Mouse (Mus musculus) hindbrain, embryonic 14.5 days (tissue): ENCODE data around the gene Sap30bp. TPM values are rescaled to one million over a fixed set of nuclear protein-coding genes. Genes with fewer than 3 reads are reported as not detected.

Experiments
- ATAC-seq: fragments of 200-750 bp; cut with Nextera tagmentation; 2 replicates; pipeline ENCODE4 v1.8.0; 2017; ENCODE audit warnings: moderate number of reproducible peaks, mild to moderate bottlenecking, moderate TSS enrichment, moderate library complexity; ENCODE audit not compliant: low FRiP score
- DNase-seq: peaks from one replicate; pipeline ENCODE4 v3.0.0-alpha.2; 2015; ENCODE audit warnings: low spot score
- H3K27ac ChIP-seq: fragments of 300-500 bp; sonication (generic); 2 replicates; pipeline ENCODE4 v1.5.1; 2014; ENCODE audit warnings: mild to moderate bottlenecking, moderate library complexity
- H3K27me3 ChIP-seq: fragments of 300-500 bp; sonication (generic); 2 replicates; pipeline ENCODE4 v1.6.1; 2014; ENCODE audit warnings: mild to moderate bottlenecking, low read length, mixed read lengths; ENCODE audit not compliant: control insufficient read depth, insufficient read depth
- H3K36me3 ChIP-seq: fragments of 300-500 bp; sonication (generic); replicated peaks from 2 replicates; pipeline ENCODE4 v1.6.1; 2014; ENCODE audit not compliant: control insufficient read depth, insufficient read depth
- H3K4me1 ChIP-seq: fragments of 300-500 bp; sonication (generic); replicated peaks from 2 replicates; pipeline ENCODE4 v1.6.1; 2014; ENCODE audit warnings: antibody characterized with exemption, low read length, mixed read lengths; ENCODE audit not compliant: control insufficient read depth, insufficient read depth
- H3K4me2 ChIP-seq: fragments of 300-500 bp; sonication (generic); replicated peaks from 2 replicates; pipeline ENCODE4 v1.6.1; 2014; ENCODE audit warnings: mild to moderate bottlenecking, moderate library complexity
- H3K4me3 ChIP-seq: fragments of 300-500 bp; sonication (generic); replicated peaks from 2 replicates; pipeline ENCODE4 v1.5.1; 2014; ENCODE audit warnings: mild to moderate bottlenecking, low read length
- H3K9ac ChIP-seq: fragments of 300-500 bp; sonication (generic); 2 replicates; pipeline ENCODE4 v1.6.1; 2014
- H3K9me3 ChIP-seq: fragments of 300-500 bp; sonication (generic); 2 replicates; pipeline ENCODE4 v1.6.1; 2016; ENCODE audit warnings: low read length; ENCODE audit not compliant: control insufficient read depth
- WGBS: fragments of 180-500 bp; shearing (Covaris S2); extraction: QIAGEN DNeasy Blood & Tissue Kit; methylation state at CpG from one replicate; pipeline ENCODE4 v1.1.7; 2014; 5-methylcytosine and 5-hydroxymethylcytosine counted together
- polyA plus RNA-seq: library from polyadenylated mRNA; unstranded; fragments of >200 nt; fragmentation: Nextera tagmentation; extraction: Ambion mirVana; gene quantifications from 2 replicates; pipeline ENCODE4 v1.2.1, GENCODE M21; 2014

The Sap30bp gene
- polyA plus RNA-seq, 1 experiment from 2014 or later, result 40.5 TPM

- H3K36me3 ChIP-seq, result peaks cover 79% of the 10 kb centered on the region
- peaks cover 6% of the 10 kb centered on the region; the same call in 1 of the 2 replicates for H3K4me1 ChIP-seq
- no peak overlapping the region for H3K4me3 ChIP-seq
- no peak for DNase-seq
- H3K27me3 ChIP-seq, result no peaks in the 10 kb centered on the region
- H3K27ac ChIP-seq, result peak overlapping the region; percentile 43; the same call in 1 of the 2 replicates
- no peaks in the 10 kb centered on the region for H3K9me3 ChIP-seq
- H3K4me2 ChIP-seq, result no peak overlapping the region
- WGBS, result 90% methylated on average over 9 of the region's 9 CpGs
- no peak overlapping the region for H3K9ac ChIP-seq
- ATAC-seq, result no peak
Observed at GRCm38 (mm10) chr11:115946221-115946828, 13.2 kb downstream of the Sap30bp start.

- WGBS, result 85% methylated on average over 9 of the region's 9 CpGs
- ATAC-seq, result no peak
Observed at GRCm38 (mm10) chr11:115948316-115948715, 15.2 kb downstream of the Sap30bp start.

GRCm38 (mm10) chr11:115950719-115951118, 17.6 kb downstream of the Sap30bp start:
- Histone ChIP-seq H3K27ac (peak overlapping the region; percentile 67), H3K9me3 (no peaks in the 10 kb centered on the region), H3K9ac (no peak overlapping the region), H3K4me1 (peaks cover 6% of the 10 kb centered on the region; the same call in 1 of the 2 replicates), H3K4me3 (no peak overlapping the region), H3K36me3 (peaks cover 73% of the 10 kb centered on the region), H3K4me2 (no peak overlapping the region), H3K27me3 (no peaks in the 10 kb centered on the region)
- WGBS, result 67% methylated on average over 2 of the region's 2 CpGs
- DNase-seq (peak; percentile 38), ATAC-seq (peak; percentile 69; the same call in 1 of the 2 replicates)

More at GRCm38 (mm10) chr11:115948316-115948715, 15.2 kb downstream of the Sap30bp start:
- Histone ChIP-seq H3K9ac (no peak overlapping the region), H3K4me2 (no peak overlapping the region), H3K4me1 (peaks cover 6% of the 10 kb centered on the region; the same call in 1 of the 2 replicates), H3K27ac (no peak overlapping the region), H3K36me3 (peaks cover 79% of the 10 kb centered on the region), H3K4me3 (no peak overlapping the region), H3K9me3 (no peaks in the 10 kb centered on the region), H3K27me3 (no peaks in the 10 kb centered on the region)
- no peak for DNase-seq

GRCm38 (mm10) chr11:115954712-115955111, 21.6 kb downstream of the Sap30bp start:
- H3K27ac ChIP-seq, result 0 out of 2 replicates have a peak overlapping the region, but pooled peaks have one; percentile 38
- H3K4me3 ChIP-seq, result no peak overlapping the region
- H3K9me3 ChIP-seq, result no peaks in the 10 kb centered on the region
- no peak overlapping the region for H3K9ac ChIP-seq
- no peak for DNase-seq
- no peak for ATAC-seq
- H3K4me2 ChIP-seq, result no peak overlapping the region
- WGBS, result 70% methylated on average over 5 of the region's 5 CpGs
- peaks cover 10% of the 10 kb centered on the region; the same call in 1 of the 2 replicates for H3K4me1 ChIP-seq
- H3K27me3 ChIP-seq, result no peaks in the 10 kb centered on the region
- peaks cover 73% of the 10 kb centered on the region for H3K36me3 ChIP-seq

GRCm38 (mm10) chr11:115955195-115955858, 22.2 kb downstream of the Sap30bp start:
- Histone ChIP-seq H3K27me3 (no peaks in the 10 kb centered on the region), H3K4me3 (no peak overlapping the region), H3K27ac (peak overlapping the region; percentile 65), H3K9me3 (no peaks in the 10 kb centered on the region), H3K4me2 (no peak overlapping the region), H3K36me3 (peaks cover 73% of the 10 kb centered on the region), H3K9ac (no peak overlapping the region), H3K4me1 (peaks cover 9% of the 10 kb centered on the region; the same call in 1 of the 2 replicates)
- ATAC-seq (no peak), DNase-seq (peak; percentile 40)
- 53% methylated on average over 10 of the region's 10 CpGs for WGBS

- no peak overlapping the region for H3K4me3 ChIP-seq
- H3K9me3 ChIP-seq, result no peaks in the 10 kb centered on the region
- peak; percentile 34 for DNase-seq
- ATAC-seq, result peak; percentile 66; the same call in 1 of the 2 replicates
- no peaks in the 10 kb centered on the region for H3K27me3 ChIP-seq
- no peak overlapping the region; the same call in 1 of the 2 replicates for H3K9ac ChIP-seq
- WGBS, result 13% methylated on average over 4 of the region's 4 CpGs
- H3K4me2 ChIP-seq, result no peak overlapping the region
- peaks cover 9% of the 10 kb centered on the region; the same call in 1 of the 2 replicates for H3K4me1 ChIP-seq
- peak overlapping the region; percentile 65 for H3K27ac ChIP-seq
- peaks cover 73% of the 10 kb centered on the region for H3K36me3 ChIP-seq
Observed at GRCm38 (mm10) chr11:115956453-115956852, 23.4 kb downstream of the Sap30bp start.

GRCm38 (mm10) chr11:115957971-115958370, 24.9 kb downstream of the Sap30bp start:
- no peak overlapping the region for H3K4me3 ChIP-seq
- WGBS, result 53% methylated on average over 7 of the region's 7 CpGs
- DNase-seq (no peak), ATAC-seq (no peak)
- no peaks in the 10 kb centered on the region for H3K27me3 ChIP-seq
- no peaks in the 10 kb centered on the region for H3K9me3 ChIP-seq
- H3K4me2 ChIP-seq, result no peak overlapping the region
- peaks cover 9% of the 10 kb centered on the region; the same call in 1 of the 2 replicates for H3K4me1 ChIP-seq
- H3K9ac ChIP-seq, result no peak overlapping the region
- H3K27ac ChIP-seq, result no peak overlapping the region
- peaks cover 75% of the 10 kb centered on the region for H3K36me3 ChIP-seq

GRCm38 (mm10) chr11:115959018-115959417, 25.9 kb downstream of the Sap30bp start:
- H3K4me2 ChIP-seq, result no peak overlapping the region
- ATAC-seq (no peak), DNase-seq (no peak)
- WGBS, result 90% methylated on average over 9 of the region's 9 CpGs
- H3K36me3 ChIP-seq, result peaks cover 75% of the 10 kb centered on the region
- H3K4me3 ChIP-seq, result no peak overlapping the region
- peaks cover 9% of the 10 kb centered on the region; the same call in 1 of the 2 replicates for H3K4me1 ChIP-seq
- no peaks in the 10 kb centered on the region for H3K27me3 ChIP-seq
- no peaks in the 10 kb centered on the region for H3K9me3 ChIP-seq
- no peak overlapping the region for H3K9ac ChIP-seq
- no peak overlapping the region for H3K27ac ChIP-seq

GRCm38 (mm10) chr11:115962651-115963412, 29.8 kb downstream of the Sap30bp start:
- Histone ChIP-seq H3K27ac (no peak overlapping the region), H3K9me3 (no peaks in the 10 kb centered on the region), H3K4me3 (no peak overlapping the region), H3K36me3 (peaks cover 86% of the 10 kb centered on the region), H3K4me2 (no peak overlapping the region), H3K4me1 (no peaks in the 10 kb centered on the region), H3K9ac (no peak overlapping the region), H3K27me3 (no peaks in the 10 kb centered on the region)
- ATAC-seq (no peak), DNase-seq (no peak)
- 95% methylated on average over 9 of the region's 9 CpGs for WGBS
